Mouse (Mus musculus): ENCODE data around the gene Ptger3. TPM values are rescaled to one million over a fixed set of nuclear protein-coding genes. Genes with fewer than 3 reads are reported as not detected.

Gene Ptger3
- polyA plus RNA-seq, 1 experiment from 2014 or later, result 4.1 TPM

DNA sequence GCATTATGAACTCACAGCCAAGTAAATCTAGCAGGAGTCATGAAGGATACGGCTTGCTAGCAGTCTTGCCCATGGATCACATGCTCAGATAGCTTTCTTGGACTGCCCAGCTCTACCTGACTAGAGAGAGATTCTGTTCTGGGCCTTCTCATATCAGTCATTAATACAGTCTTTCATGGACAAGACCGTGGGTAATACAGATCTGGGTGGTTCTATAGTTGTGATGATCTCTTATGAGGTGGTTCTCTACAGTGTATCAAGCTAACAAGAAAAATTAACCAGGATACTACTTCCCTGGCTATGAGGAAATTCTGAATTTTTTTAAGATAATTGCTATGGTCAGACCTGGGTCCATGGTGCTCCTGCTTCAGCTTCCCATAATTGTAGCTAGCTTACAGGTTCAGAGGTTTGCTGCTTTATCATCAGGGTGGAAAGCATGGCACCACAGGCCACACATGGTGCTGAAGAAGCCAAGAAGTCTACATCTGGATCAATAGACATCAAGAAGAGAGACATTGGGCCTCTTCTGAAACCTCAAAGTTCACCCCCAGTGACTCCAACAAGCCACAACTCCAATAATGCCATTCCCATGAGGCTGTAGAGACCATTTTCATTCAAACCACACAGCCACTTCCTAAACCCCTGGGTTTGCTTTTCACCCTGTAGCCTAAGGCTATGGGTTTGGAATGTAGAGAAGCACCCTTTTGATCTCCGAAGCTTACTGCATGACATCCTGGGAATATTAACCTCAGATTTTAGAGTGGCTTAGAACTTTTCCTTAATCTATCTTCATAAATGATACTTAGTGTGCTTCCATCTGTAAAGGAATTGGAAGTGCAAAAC, 16.7 kb upstream of the Ptger3 start:
- Histone ChIP-seq H3K9ac (ENCODE audit: low read depth, low read length) (no peak overlapping the region), H3K4me3 (ENCODE audit: low read length) (no peak overlapping the region), H3K36me3 (ENCODE audit: control insufficient read depth, insufficient read depth, low read length) (peaks cover 47% of the 10 kb centered on the region), H3K27me3 (ENCODE audit: control insufficient read depth, insufficient read depth, low read length) (no peaks in the 10 kb centered on the region), H3K9me3 (ENCODE audit: control insufficient read depth, low read length) (no peaks in the 10 kb centered on the region), H3K27ac (ENCODE audit: low read depth, low read length) (no peak overlapping the region), H3K4me1 (ENCODE audit: control insufficient read depth, insufficient read depth, low read length) (no peaks in the 10 kb centered on the region), H3K4me2 (replicated peaks; ENCODE audit: low read depth, low read length) (no peak overlapping the region)
- no peak for ATAC-seq (ENCODE audit: low FRiP score, low TSS enrichment)
- 94% methylated on average over 3 of the region's 3 CpGs for WGBS

DNA sequence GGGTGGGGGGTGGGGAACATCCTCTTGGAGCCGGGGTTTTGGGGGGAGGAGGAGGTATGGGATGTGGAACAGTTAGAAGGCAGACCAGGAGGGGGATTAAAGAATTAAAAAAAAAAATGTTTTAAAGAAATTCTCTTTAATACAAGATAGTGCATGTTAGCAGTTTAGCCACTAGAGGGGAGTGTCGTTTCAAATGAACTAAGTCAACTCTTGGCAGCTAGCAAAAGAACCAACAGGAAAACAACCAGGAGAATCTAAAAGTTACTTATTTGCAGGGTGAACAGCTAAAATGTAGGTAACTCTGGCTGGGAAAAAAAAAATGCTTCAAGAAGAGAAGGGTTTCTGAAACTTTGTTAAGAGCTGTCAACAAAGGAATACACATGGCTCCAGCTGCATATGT, 1.5 kb upstream of the Ptger3 start:
- peaks cover 32% of the 10 kb centered on the region for H3K27me3 ChIP-seq (ENCODE audit: control insufficient read depth, insufficient read depth, low read length)
- WGBS, result 11% methylated on average over 2 of the region's 2 CpGs
- ATAC-seq (ENCODE audit: low FRiP score, low TSS enrichment), result no peak

DNA sequence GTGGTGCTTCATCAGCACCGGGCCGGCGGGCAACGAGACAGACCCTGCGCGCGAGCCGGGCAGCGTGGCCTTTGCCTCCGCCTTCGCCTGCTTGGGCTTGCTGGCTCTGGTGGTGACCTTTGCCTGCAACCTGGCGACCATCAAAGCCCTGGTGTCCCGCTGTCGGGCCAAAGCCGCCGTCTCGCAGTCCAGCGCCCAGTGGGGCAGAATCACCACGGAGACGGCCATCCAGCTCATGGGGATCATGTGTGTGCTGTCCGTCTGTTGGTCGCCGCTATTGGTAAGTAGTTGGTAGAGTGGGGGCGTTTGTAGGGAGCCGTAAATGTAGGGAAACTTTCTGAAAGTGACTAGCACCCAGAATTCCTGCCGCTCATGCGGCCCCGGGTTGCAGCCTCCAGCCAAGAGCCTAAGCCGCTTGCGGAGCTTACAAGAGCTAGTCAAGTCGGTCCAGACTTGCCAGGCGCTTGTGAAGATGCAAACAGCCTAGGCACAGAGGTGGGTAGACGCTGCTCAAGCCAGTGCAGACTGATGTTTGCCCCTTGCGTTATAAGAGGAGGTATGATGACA, 957 bp downstream of the Ptger3 start:
- Histone ChIP-seq H3K4me2 (replicated peaks; ENCODE audit: low read depth, low read length) (peak overlapping the region; percentile 80), H3K9me3 (ENCODE audit: control insufficient read depth, low read length) (no peaks in the 10 kb centered on the region), H3K4me3 (ENCODE audit: low read length) (peak overlapping the region; percentile 49), H3K27me3 (ENCODE audit: control insufficient read depth, insufficient read depth, low read length) (peaks cover 32% of the 10 kb centered on the region), H3K27ac (ENCODE audit: low read depth, low read length) (no peak overlapping the region), H3K4me1 (ENCODE audit: control insufficient read depth, insufficient read depth, low read length) (no peaks in the 10 kb centered on the region), H3K9ac (ENCODE audit: low read depth, low read length) (peak overlapping the region; percentile 42), H3K36me3 (ENCODE audit: control insufficient read depth, insufficient read depth, low read length) (no peaks in the 10 kb centered on the region)
- WGBS, result 3% methylated on average over 33 of the region's 34 CpGs
- 0 out of 2 replicates have a peak, but pooled peaks have one; percentile 38 for ATAC-seq (ENCODE audit: low FRiP score, low TSS enrichment)

More for the DNA sequence above, 1.5 kb upstream of the Ptger3 start:
- no peak overlapping the region for H3K4me3 ChIP-seq (ENCODE audit: low read length)
- no peak overlapping the region for H3K9ac ChIP-seq (ENCODE audit: low read depth, low read length)
- H3K4me2 ChIP-seq (replicated peaks; ENCODE audit: low read depth, low read length), result no peak overlapping the region
- H3K4me1 ChIP-seq (ENCODE audit: control insufficient read depth, insufficient read depth, low read length), result no peaks in the 10 kb centered on the region
- no peaks in the 10 kb centered on the region for H3K36me3 ChIP-seq (ENCODE audit: control insufficient read depth, insufficient read depth, low read length)
- H3K9me3 ChIP-seq (ENCODE audit: control insufficient read depth, low read length), result no peaks in the 10 kb centered on the region
- no peak overlapping the region for H3K27ac ChIP-seq (ENCODE audit: low read depth, low read length)

DNA sequence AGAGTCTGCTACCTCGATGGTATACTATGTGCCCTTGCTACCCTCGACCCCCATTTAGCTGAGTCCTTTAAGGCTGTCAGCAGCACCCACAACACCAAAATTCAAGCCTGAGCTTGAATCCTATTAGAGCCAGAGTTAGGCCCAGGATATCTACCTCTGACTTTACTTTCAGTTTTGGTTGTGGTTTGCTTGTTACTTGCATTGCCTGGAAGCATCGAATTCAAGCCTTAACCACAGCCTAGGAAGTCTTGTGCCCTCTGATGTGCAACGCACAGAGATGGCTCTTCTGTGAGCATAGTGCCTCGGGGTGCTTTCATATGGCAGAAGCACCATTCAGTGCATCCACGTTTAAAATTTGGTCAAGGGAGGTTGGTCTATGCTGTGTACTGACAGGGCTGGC, 5.3 kb downstream of the Ptger3 start:
- H3K4me2 ChIP-seq (replicated peaks; ENCODE audit: low read depth, low read length), result no peak overlapping the region
- no peak overlapping the region for H3K27ac ChIP-seq (ENCODE audit: low read depth, low read length)
- H3K4me3 ChIP-seq (ENCODE audit: low read length), result no peak overlapping the region
- H3K9ac ChIP-seq (ENCODE audit: low read depth, low read length), result no peak overlapping the region
- 73% methylated on average over 6 of the region's 6 CpGs for WGBS
- ATAC-seq (ENCODE audit: low FRiP score, low TSS enrichment), result no peak
- no peaks in the 10 kb centered on the region for H3K36me3 ChIP-seq (ENCODE audit: control insufficient read depth, insufficient read depth, low read length)
- H3K27me3 ChIP-seq (ENCODE audit: control insufficient read depth, insufficient read depth, low read length), result peaks cover 24% of the 10 kb centered on the region
- no peaks in the 10 kb centered on the region for H3K9me3 ChIP-seq (ENCODE audit: control insufficient read depth, low read length)
- H3K4me1 ChIP-seq (ENCODE audit: control insufficient read depth, insufficient read depth, low read length), result no peaks in the 10 kb centered on the region

DNA sequence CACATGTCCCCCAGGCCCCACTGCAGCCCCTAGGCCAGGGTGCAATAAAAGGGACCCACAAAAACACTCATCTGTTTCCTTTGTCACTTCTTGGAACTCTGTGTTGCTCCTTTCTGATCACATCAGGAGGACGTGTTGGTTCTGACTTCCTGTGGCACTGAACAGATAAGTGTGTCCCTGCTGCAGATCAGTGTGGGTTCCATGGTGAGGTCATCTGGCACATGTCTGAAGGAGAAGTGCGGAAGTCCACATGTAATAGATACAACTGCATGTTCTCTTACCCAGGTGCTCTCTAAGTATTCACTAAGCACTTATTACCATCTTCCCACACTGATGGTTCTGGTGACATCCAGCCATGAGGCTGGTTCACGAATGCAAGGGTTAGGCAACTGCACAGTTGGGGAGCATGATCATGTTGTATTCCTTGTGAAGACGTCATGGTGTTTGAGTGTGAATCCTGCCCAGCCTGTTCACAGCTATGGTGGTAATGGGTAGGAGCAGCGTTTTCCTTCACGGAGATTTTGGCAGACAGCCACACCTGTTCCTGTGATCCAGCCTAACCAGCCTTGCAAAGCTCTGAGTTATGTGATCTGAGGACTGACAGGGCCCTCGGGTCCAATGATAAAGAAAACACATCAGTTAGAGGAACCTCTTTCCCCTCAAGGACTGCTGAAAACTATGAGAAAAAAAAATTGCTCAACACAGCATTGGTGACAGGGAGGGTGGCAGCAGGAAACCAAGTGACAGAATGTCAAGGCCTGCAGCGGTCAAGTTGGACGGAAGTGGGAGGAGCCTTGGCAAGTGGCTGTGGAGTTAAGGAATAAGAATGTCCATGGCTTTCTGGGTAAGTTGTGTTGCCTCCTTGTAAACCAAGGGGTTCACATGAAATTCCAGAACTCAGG, 9.0 kb downstream of the Ptger3 start:
- Histone ChIP-seq H3K9me3 (ENCODE audit: control insufficient read depth, low read length) (no peaks in the 10 kb centered on the region), H3K27me3 (ENCODE audit: control insufficient read depth, insufficient read depth, low read length) (no peaks in the 10 kb centered on the region), H3K4me1 (ENCODE audit: control insufficient read depth, insufficient read depth, low read length) (no peaks in the 10 kb centered on the region), H3K27ac (ENCODE audit: low read depth, low read length) (no peak overlapping the region), H3K36me3 (ENCODE audit: control insufficient read depth, insufficient read depth, low read length) (no peaks in the 10 kb centered on the region), H3K4me3 (ENCODE audit: low read length) (no peak overlapping the region), H3K9ac (ENCODE audit: low read depth, low read length) (no peak overlapping the region), H3K4me2 (replicated peaks; ENCODE audit: low read depth, low read length) (no peak overlapping the region)
- WGBS, result 66% methylated on average over 9 of the region's 9 CpGs
- ATAC-seq (ENCODE audit: low FRiP score, low TSS enrichment), result no peak

DNA sequence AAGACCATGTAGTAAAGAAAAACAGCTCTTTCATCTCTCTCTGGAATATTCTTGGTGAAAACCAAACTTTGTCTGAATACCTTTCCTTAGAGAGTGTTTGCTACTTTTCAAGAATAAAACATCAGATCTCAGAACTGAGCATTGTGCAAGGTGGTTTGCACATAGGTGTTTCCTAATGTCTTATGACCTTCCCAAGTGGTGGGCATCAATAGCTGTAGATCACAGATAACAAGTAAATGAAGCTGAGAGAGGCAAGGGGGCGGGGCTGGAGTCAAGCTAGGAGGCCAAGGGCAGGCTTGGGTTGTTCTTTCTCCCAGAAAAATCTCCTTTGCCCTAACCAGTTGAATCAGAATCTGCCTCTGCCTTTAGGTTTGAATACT, 9.6 kb downstream of the Ptger3 start:
- H3K4me3 ChIP-seq (ENCODE audit: low read length), result no peak overlapping the region
- no peaks in the 10 kb centered on the region for H3K36me3 ChIP-seq (ENCODE audit: control insufficient read depth, insufficient read depth, low read length)
- H3K4me1 ChIP-seq (ENCODE audit: control insufficient read depth, insufficient read depth, low read length), result no peaks in the 10 kb centered on the region
- H3K9ac ChIP-seq (ENCODE audit: low read depth, low read length), result no peak overlapping the region
- no peaks in the 10 kb centered on the region for H3K27me3 ChIP-seq (ENCODE audit: control insufficient read depth, insufficient read depth, low read length)
- no peaks in the 10 kb centered on the region for H3K9me3 ChIP-seq (ENCODE audit: control insufficient read depth, low read length)
- ATAC-seq (ENCODE audit: low FRiP score, low TSS enrichment), result no peak
- no peak overlapping the region for H3K27ac ChIP-seq (ENCODE audit: low read depth, low read length)
- no peak overlapping the region for H3K4me2 ChIP-seq (replicated peaks; ENCODE audit: low read depth, low read length)
- 81% methylated on average over 1 of the region's 1 CpGs for WGBS

DNA sequence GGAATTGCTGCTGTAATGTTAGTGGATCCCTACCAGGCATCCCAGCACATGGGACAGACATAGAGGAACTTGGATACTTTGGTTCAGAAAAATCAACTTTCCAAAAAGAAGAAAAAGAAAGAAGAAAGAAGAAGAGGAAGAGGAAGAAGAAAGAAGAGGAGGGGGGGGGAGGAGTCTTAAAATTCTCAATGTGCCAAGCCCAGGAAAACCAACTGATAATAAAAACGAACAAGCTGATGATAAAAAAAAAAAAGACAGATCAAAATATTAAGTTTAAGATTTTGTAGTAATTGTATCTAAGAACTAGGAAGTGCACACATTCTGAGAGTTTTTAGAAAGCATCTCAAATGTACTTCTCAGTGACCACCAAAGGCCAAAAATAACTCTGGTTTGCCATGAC, 10.2 kb downstream of the Ptger3 start:
- H3K27ac ChIP-seq (ENCODE audit: low read depth, low read length), result no peak overlapping the region
- no peaks in the 10 kb centered on the region for H3K4me1 ChIP-seq (ENCODE audit: control insufficient read depth, insufficient read depth, low read length)
- WGBS, result 94% methylated on average over 1 of the region's 1 CpGs
- H3K36me3 ChIP-seq (ENCODE audit: control insufficient read depth, insufficient read depth, low read length), result no peaks in the 10 kb centered on the region
- ATAC-seq (ENCODE audit: low FRiP score, low TSS enrichment), result no peak
- no peak overlapping the region for H3K4me2 ChIP-seq (replicated peaks; ENCODE audit: low read depth, low read length)
- no peak overlapping the region for H3K9ac ChIP-seq (ENCODE audit: low read depth, low read length)
- H3K27me3 ChIP-seq (ENCODE audit: control insufficient read depth, insufficient read depth, low read length), result no peaks in the 10 kb centered on the region
- no peak overlapping the region for H3K4me3 ChIP-seq (ENCODE audit: low read length)
- H3K9me3 ChIP-seq (ENCODE audit: control insufficient read depth, low read length), result no peaks in the 10 kb centered on the region

DNA sequence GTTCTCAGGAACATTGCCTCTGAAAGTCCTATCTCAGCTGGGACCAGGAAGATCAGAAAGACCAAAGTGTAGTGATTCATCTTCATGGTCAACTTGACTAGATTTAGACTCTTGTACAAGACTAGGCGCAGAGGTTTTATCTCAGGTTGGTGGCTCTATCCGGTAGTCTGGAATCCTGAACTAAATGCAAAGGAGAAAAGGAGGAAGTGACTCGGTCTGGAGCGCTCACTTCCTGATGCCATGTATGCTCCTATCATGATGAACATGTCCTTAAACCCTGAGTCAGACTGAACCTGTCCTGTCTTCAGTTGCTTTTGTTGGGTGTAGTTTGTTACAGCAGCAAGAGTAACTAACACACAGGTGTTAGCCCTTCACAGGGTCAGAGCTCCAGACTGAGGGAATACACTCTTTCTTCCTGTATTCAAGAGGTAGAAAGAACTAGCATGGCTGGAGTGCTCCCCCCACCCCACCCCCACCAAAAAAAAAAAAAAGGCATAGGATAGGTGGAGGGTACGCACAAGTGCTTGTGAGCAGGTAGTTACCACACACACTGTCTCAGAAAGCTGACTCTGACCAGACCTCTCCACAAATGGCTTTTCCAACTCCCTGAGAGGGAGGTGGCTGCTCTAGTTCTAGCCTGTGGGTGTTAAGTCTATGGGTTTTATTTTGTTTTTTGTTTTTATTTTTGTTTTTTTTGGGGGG, 11.9 kb downstream of the Ptger3 start:
- no peak for ATAC-seq (ENCODE audit: low FRiP score, low TSS enrichment)
- Histone ChIP-seq H3K36me3 (ENCODE audit: control insufficient read depth, insufficient read depth, low read length) (no peaks in the 10 kb centered on the region), H3K4me2 (replicated peaks; ENCODE audit: low read depth, low read length) (no peak overlapping the region), H3K4me3 (ENCODE audit: low read length) (no peak overlapping the region), H3K27me3 (ENCODE audit: control insufficient read depth, insufficient read depth, low read length) (no peaks in the 10 kb centered on the region), H3K9ac (ENCODE audit: low read depth, low read length) (no peak overlapping the region), H3K4me1 (ENCODE audit: control insufficient read depth, insufficient read depth, low read length) (no peaks in the 10 kb centered on the region), H3K27ac (ENCODE audit: low read depth, low read length) (no peak overlapping the region), H3K9me3 (ENCODE audit: control insufficient read depth, low read length) (no peaks in the 10 kb centered on the region)
- 97% methylated on average over 5 of the region's 5 CpGs for WGBS

Measured in kidney, embryonic 14.5 days (tissue).